Mouse (Mus musculus) 416B (cell line): ENCODE results near the gene Upk1b.
A peak's percentile ranks its signal among the peaks of the same experiment; 100 is the strongest.

Source experiments
- DNase-seq: peaks from one replicate; pipeline ENCODE4 v3.0.0; 2011; ENCODE audit warnings: low read depth

Upk1b gene

GRCm38 (mm10) chr16:38761972-38762371 is 38.2 kb downstream of the Upk1b start:
- no peak for DNase-seq

GRCm38 (mm10) chr16:38760834-38761375 is 39.2 kb downstream of the Upk1b start:
- DNase-seq: no peak

GRCm38 (mm10) chr16:38760239-38760638 is 39.9 kb downstream of the Upk1b start:
- DNase-seq: no peak

GRCm38 (mm10) chr16:38758104-38758861 is 41.8 kb downstream of the Upk1b start:
- DNase-seq: peak; percentile 16

GRCm38 (mm10) chr16:38757626-38758025 is 42.5 kb downstream of the Upk1b start:
- DNase-seq: no peak

GRCm38 (mm10) chr16:38756572-38756971 is 43.6 kb downstream of the Upk1b start:
- peak; percentile 66 for DNase-seq

- DNase-seq: peak; percentile 67
Observed at GRCm38 (mm10) chr16:38756177-38756503, 44.0 kb downstream of the Upk1b start.

- peak; percentile 75 for DNase-seq
Observed at GRCm38 (mm10) chr16:38755452-38756176, 44.5 kb downstream of the Upk1b start.

- no peak for DNase-seq
Observed at GRCm38 (mm10) chr16:38753631-38754030, 46.5 kb downstream of the Upk1b start.

GRCm38 (mm10) chr16:38750803-38751202 is 49.3 kb downstream of the Upk1b start:
- DNase-seq: no peak

GRCm38 (mm10) chr16:38743941-38744673 is 56.0 kb downstream of the Upk1b start:
- DNase-seq: no peak

- no peak for DNase-seq
Observed at GRCm38 (mm10) chr16:38742659-38743131, 57.4 kb downstream of the Upk1b start.

GRCm38 (mm10) chr16:38742113-38742658 is 57.9 kb downstream of the Upk1b start, which contains the start of gene B4galt4:
TSS of gene B4galt4 (plus strand) at chr16:38742264.
- no peak for DNase-seq

GRCm38 (mm10) chr16:38741204-38741903 is 58.8 kb downstream of the Upk1b start:
- DNase-seq: peak; percentile 11

- peak; percentile 87 for DNase-seq
Observed at GRCm38 (mm10) chr16:38730921-38731320, 69.2 kb downstream of the Upk1b start.

- DNase-seq: peak; percentile 83
Observed at GRCm38 (mm10) chr16:38729610-38730288, 70.4 kb downstream of the Upk1b start.

- DNase-seq: no peak
Observed at GRCm38 (mm10) chr16:38729139-38729538, 71.0 kb downstream of the Upk1b start.

- DNase-seq: no peak
Observed at GRCm38 (mm10) chr16:38728576-38729132, 71.5 kb downstream of the Upk1b start.

- no peak for DNase-seq
Observed at GRCm38 (mm10) chr16:38724974-38725373, 75.2 kb downstream of the Upk1b start.

- DNase-seq: no peak
Observed at GRCm38 (mm10) chr16:38724256-38724655, 75.9 kb downstream of the Upk1b start.
